Mouse (Mus musculus) brain, embryonic 14.5 days (tissue): ENCODE results near the gene Gmeb1.

Experiments used
- CTCF ChIP-seq: fragments of 200-500 bp; IDR thresholded peaks from 2 replicates; pipeline ENCODE4 v1.5.1; 2012; ENCODE audit warnings: inconsistent platforms, mild to moderate bottlenecking, moderate library complexity, borderline replicate concordance; ENCODE audit not compliant: insufficient read depth, insufficient read length; ENCODE audit errors: extremely low read depth
- POLR2A ChIP-seq: fragments of 200-500 bp; IDR thresholded peaks from 2 replicates; pipeline ENCODE4 v1.6.1; 2012; ENCODE audit warnings: mild to moderate bottlenecking, inconsistent platforms, borderline replicate concordance; ENCODE audit not compliant: poor library complexity, insufficient read depth, insufficient read length, severe bottlenecking; ENCODE audit errors: extremely low read depth

GRCm38 (mm10) chr4:132251596-132251995 is 9.8 kb downstream of the Gmeb1 start:
- TF ChIP-seq POLR2A (no peak), CTCF (no peak)
